Mouse (Mus musculus) 3T3-L1 (cell line): ENCODE results near the gene C2cd4d.

Experiments used
- DNase-seq: peaks from one replicate; pipeline ENCODE4 v3.0.0-alpha.2; 2015; ENCODE audit warnings: low read depth, low spot score

C2cd4d gene

GRCm38 (mm10) chr3:94362138-94362537, at the start of gene C2cd4d:
Gene C2cd4d (plus strand): TSS chr3:94362438.
- no peak for DNase-seq

GRCm38 (mm10) chr3:94328681-94329080, 33.6 kb upstream of the C2cd4d start:
- DNase-seq = peak; percentile 36

GRCm38 (mm10) chr3:94334442-94334841, 27.8 kb upstream of the C2cd4d start:
- no peak for DNase-seq

GRCm38 (mm10) chr3:94338522-94338921, 23.7 kb upstream of the C2cd4d start:
- no peak for DNase-seq

GRCm38 (mm10) chr3:94341959-94342422, 20.2 kb upstream of the C2cd4d start, which contains the start of gene Them5:
Gene Them5 (plus strand): TSS chr3:94342099.
- no peak for DNase-seq

GRCm38 (mm10) chr3:94342552-94342951, 19.7 kb upstream of the C2cd4d start:
- DNase-seq = no peak

- no peak for DNase-seq
Observed at GRCm38 (mm10) chr3:94344182-94344581, 18.1 kb upstream of the C2cd4d start.

- no peak for DNase-seq
Observed at GRCm38 (mm10) chr3:94344897-94345296, 17.3 kb upstream of the C2cd4d start.

GRCm38 (mm10) chr3:94348146-94348545, 14.1 kb upstream of the C2cd4d start:
- DNase-seq = no peak

GRCm38 (mm10) chr3:94360812-94361211, 1.4 kb upstream of the C2cd4d start:
- peak; percentile 92 for DNase-seq

- DNase-seq = no peak
Observed at GRCm38 (mm10) chr3:94363291-94364153, 1.3 kb downstream of the C2cd4d start.

GRCm38 (mm10) chr3:94364154-94364526, 1.9 kb downstream of the C2cd4d start:
- DNase-seq = no peak

- DNase-seq = peak; percentile 92
Observed at GRCm38 (mm10) chr3:94366761-94367160, 4.5 kb downstream of the C2cd4d start.

- no peak for DNase-seq
Observed at GRCm38 (mm10) chr3:94367511-94367910, 5.3 kb downstream of the C2cd4d start.

- DNase-seq = no peak
Observed at GRCm38 (mm10) chr3:94368631-94369030, 6.4 kb downstream of the C2cd4d start.

- peak; percentile 36 for DNase-seq
Observed at GRCm38 (mm10) chr3:94369709-94370108, 7.5 kb downstream of the C2cd4d start.

GRCm38 (mm10) chr3:94371637-94372036, 9.4 kb downstream of the C2cd4d start:
- DNase-seq = peak; percentile 64

GRCm38 (mm10) chr3:94372038-94372437, 9.8 kb downstream of the C2cd4d start:
- DNase-seq = no peak

- no peak for DNase-seq
Observed at GRCm38 (mm10) chr3:94372641-94373040, 10.4 kb downstream of the C2cd4d start, which contains the start of gene Rorc. Gene Rorc (plus strand): TSS chr3:94372794.

GRCm38 (mm10) chr3:94373090-94373489, 10.9 kb downstream of the C2cd4d start:
- DNase-seq = no peak

GRCm38 (mm10) chr3:94373597-94374011, 11.4 kb downstream of the C2cd4d start:
- peak; percentile 44 for DNase-seq

- no peak for DNase-seq
Observed at GRCm38 (mm10) chr3:94374636-94375035, 12.4 kb downstream of the C2cd4d start.

GRCm38 (mm10) chr3:94375146-94375545, 12.9 kb downstream of the C2cd4d start:
- peak; percentile 63 for DNase-seq
